Mouse (Mus musculus): ENCODE measurements around the gene Inpp5f. TPM values are rescaled to one million over a fixed set of nuclear protein-coding genes. Genes with fewer than 3 reads are reported as not detected.

Inpp5f gene
- polyA plus RNA-seq, 1 experiment, result 7.7 TPM

DNA sequence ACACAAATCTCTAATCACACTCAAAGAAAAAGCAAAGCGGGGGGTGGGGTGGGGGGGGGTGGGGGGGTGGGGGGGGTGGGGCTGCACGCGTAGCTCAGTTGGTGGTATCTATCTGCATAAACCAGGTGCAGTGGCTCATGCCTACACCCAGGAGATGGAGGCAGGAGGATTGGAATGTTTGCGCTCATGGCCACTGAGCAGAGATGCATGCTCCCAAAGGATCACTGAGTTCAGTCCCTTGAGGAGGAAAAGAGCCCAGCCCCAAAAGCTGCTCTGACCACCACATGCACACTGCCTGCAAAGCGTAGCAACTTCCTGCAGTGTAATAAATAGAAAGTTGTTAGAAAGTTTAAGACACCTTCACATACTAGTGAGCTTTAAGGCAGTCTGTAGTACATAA is 116.6 kb downstream of the Inpp5f start:
- Histone ChIP-seq H3K4me3 (ENCODE audit: insufficient read depth, low read depth, low read length) (no peak overlapping the region), H3K4me1 (ENCODE audit: control insufficient read depth, insufficient read depth, insufficient read length, low read length) (no peaks in the 10 kb centered on the region), H3K27ac (replicated peaks; ENCODE audit: low read depth, low read length) (no peak overlapping the region)

GRCm38 (mm10) chr7:128728738-128729137 is 117.6 kb downstream of the Inpp5f start:
- no peak overlapping the region for H3K4me3 ChIP-seq (ENCODE audit: insufficient read depth, low read depth, low read length)

GRCm38 (mm10) chr7:128731585-128731984 is 120.5 kb downstream of the Inpp5f start:
- Histone ChIP-seq H3K4me3 (ENCODE audit: insufficient read depth, low read depth, low read length) (no peak overlapping the region), H3K4me1 (ENCODE audit: control insufficient read depth, insufficient read depth, insufficient read length, low read length) (no peaks in the 10 kb centered on the region; the same call in 1 of the 2 replicates), H3K27ac (replicated peaks; ENCODE audit: low read depth, low read length) (no peak overlapping the region)

More at GRCm38 (mm10) chr7:128728738-128729137, 117.6 kb downstream of the Inpp5f start:
- Histone ChIP-seq H3K4me1 (ENCODE audit: control insufficient read depth, insufficient read depth, insufficient read length, low read length) (no peaks in the 10 kb centered on the region), H3K27ac (replicated peaks; ENCODE audit: low read depth, low read length) (no peak overlapping the region)

DNA sequence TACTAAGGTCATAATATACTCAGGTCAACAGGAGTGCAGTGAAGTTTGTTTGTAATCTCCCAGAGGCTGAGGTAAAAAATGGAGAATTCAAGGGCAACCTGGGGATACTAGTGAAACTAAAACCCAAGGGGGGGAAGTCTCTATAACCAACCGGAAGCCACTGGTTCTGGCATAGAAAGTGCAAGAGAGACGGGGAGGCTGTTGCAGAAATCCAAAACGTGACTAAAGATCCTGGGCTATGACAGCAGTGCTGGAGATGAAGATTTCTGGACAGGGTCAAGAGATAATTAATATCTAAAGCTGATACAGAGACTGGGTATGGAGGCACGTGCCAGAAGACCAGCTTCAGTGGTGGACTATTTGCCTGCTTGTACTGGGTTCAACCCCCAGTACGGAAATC is 126.9 kb downstream of the Inpp5f start:
- H3K4me1 ChIP-seq (ENCODE audit: control insufficient read depth, insufficient read depth, insufficient read length, low read length), result peaks cover 11% of the 10 kb centered on the region; the same call in 1 of the 2 replicates
- peak overlapping the region; percentile 26 for H3K4me3 ChIP-seq (ENCODE audit: insufficient read depth, low read depth, low read length)
- no peak overlapping the region for H3K27ac ChIP-seq (replicated peaks; ENCODE audit: low read depth, low read length)

GRCm38 (mm10) chr7:128739116-128739461 is 128.0 kb downstream of the Inpp5f start:
- no peak overlapping the region for H3K27ac ChIP-seq (replicated peaks; ENCODE audit: low read depth, low read length)
- peaks cover 11% of the 10 kb centered on the region; the same call in 1 of the 2 replicates for H3K4me1 ChIP-seq (ENCODE audit: control insufficient read depth, insufficient read depth, insufficient read length, low read length)
- peak overlapping the region; percentile 94 for H3K4me3 ChIP-seq (ENCODE audit: insufficient read depth, low read depth, low read length)

GRCm38 (mm10) chr7:128739462-128740277 is 128.5 kb downstream of the Inpp5f start:
- peak overlapping the region; percentile 58 for H3K27ac ChIP-seq (replicated peaks; ENCODE audit: low read depth, low read length)

GRCm38 (mm10) chr7:128740334-128740733 is 129.2 kb downstream of the Inpp5f start, which contains the start of gene Mcmbp:
Mcmbp (minus strand) TSS chr7:128740495.
- Histone ChIP-seq H3K4me3 (ENCODE audit: insufficient read depth, low read depth, low read length) (peak within 1 kb of the TSS; percentile 94), H3K4me1 (ENCODE audit: control insufficient read depth, insufficient read depth, insufficient read length, low read length) (0 out of 2 replicates have a peak, but pooled peaks cover 11% of the 10 kb centered on the region), H3K27ac (replicated peaks; ENCODE audit: low read depth, low read length) (peak within 1 kb of the TSS; percentile 58)

More at GRCm38 (mm10) chr7:128739462-128740277, 128.5 kb downstream of the Inpp5f start:
- Histone ChIP-seq H3K4me1 (ENCODE audit: control insufficient read depth, insufficient read depth, insufficient read length, low read length) (peaks cover 11% of the 10 kb centered on the region; the same call in 1 of the 2 replicates), H3K4me3 (ENCODE audit: insufficient read depth, low read depth, low read length) (peak overlapping the region; percentile 94)

DNA sequence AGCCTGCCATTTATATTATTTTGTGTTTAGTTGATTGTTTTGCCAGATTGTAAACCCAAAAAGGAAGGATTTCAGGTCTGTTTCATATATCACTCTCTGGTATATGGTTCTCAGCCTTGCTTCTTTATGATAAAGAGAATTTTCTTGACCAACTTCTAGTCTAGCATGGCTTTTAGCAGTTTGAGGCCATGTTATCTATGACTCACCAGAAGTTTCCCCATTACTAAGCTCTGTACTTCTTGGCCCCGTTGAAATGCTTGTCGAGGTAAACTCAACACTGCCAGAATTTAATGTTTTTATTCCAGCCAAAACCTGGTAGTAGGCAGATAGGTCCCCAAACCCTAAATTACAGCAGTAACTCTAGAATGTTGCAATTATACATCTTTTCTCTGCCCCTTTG is 132.8 kb downstream of the Inpp5f start:
- Histone ChIP-seq H3K4me1 (ENCODE audit: control insufficient read depth, insufficient read depth, insufficient read length, low read length) (peaks cover 7% of the 10 kb centered on the region; the same call in 1 of the 2 replicates), H3K27ac (replicated peaks; ENCODE audit: low read depth, low read length) (no peak overlapping the region), H3K4me3 (ENCODE audit: insufficient read depth, low read depth, low read length) (no peak overlapping the region)

GRCm38 (mm10) chr7:128744684-128745485 is 133.8 kb downstream of the Inpp5f start, which contains the start of gene Sec23ip:
Sec23ip (plus strand) TSS chr7:128744943.
- Histone ChIP-seq H3K27ac (replicated peaks; ENCODE audit: low read depth, low read length) (peak within 1 kb of the TSS; percentile 32), H3K4me3 (ENCODE audit: insufficient read depth, low read depth, low read length) (peak within 1 kb of the TSS; percentile 64), H3K4me1 (ENCODE audit: control insufficient read depth, insufficient read depth, insufficient read length, low read length) (peaks cover 4% of the 10 kb centered on the region; the same call in 1 of the 2 replicates)

Other genes starting within 250 kb of the Inpp5f start
- gene Rgs10, start 192.6 kb upstream of the Inpp5f start, polyA plus RNA-seq (2012; ENCODE audit: insufficient read depth, insufficient read length, missing spikeins), result 9.6 and 9.9 TPM in 2 replicates
- gene Tial1, start 149.6 kb upstream of the Inpp5f start, polyA plus RNA-seq (2012; ENCODE audit: insufficient read depth, insufficient read length, missing spikeins), result 38.1 and 43.4 TPM in 2 replicates
- 29.2 and 37.5 TPM in 2 replicates for gene Bag3, start 87.7 kb upstream of the Inpp5f start, polyA plus RNA-seq (2012; ENCODE audit: insufficient read depth, insufficient read length, missing spikeins)
- gene Mcmbp, start 129.2 kb downstream of the Inpp5f start, polyA plus RNA-seq (2012; ENCODE audit: insufficient read depth, insufficient read length, missing spikeins), result 13.8 and 17.6 TPM in 2 replicates
- 10.2 and 11.5 TPM in 2 replicates for gene Sec23ip, start 133.6 kb downstream of the Inpp5f start, polyA plus RNA-seq (2012; ENCODE audit: insufficient read depth, insufficient read length, missing spikeins)